Mouse (Mus musculus) monocyte, adult 5-6 weeks (primary cell): Measurements from ENCODE around the gene Brpf1. TPM values are rescaled to one million over a fixed set of nuclear protein-coding genes. Genes with fewer than 3 reads are reported as not detected.

ENCODE experiments used
- ATAC-seq: fragments of 153-309, 156-312 bp; replicated peaks from 2 replicates; pipeline ENCODE4 v1.8.0; 2017; ENCODE audit warnings: mild to moderate bottlenecking; ENCODE audit not compliant: low TSS enrichment, insufficient number of reproducible peaks, severe bottlenecking, poor library complexity, low FRiP score
- total RNA-seq: library from RNA; stranded (forward); fragments of 200-1000, 200-491, 200-594 nt; gene quantifications from 3 replicates; pipeline ENCODE4 v1.2.3, GENCODE M21; 2017

Gene Brpf1
- 77.8 to 91.4 TPM (median 83.9 TPM) in 3 replicates for total RNA-seq

DNA sequence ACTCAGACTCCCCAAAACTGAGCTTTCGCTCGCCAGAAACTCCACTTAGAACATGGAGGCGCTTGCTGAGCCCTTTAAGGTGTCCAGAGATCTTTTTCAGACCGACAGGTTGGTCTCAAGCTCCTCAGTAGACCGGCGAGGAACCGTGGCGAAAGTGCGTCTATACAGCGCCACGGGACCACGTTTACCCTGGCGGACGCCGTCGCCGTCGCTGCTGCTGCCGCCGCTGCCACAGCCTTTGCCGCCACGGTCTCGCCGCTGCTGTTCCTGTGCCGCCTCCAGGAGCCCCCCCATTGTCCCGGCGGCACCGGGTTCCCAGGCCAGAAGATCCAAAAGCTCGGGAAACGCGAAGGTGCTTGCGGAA lies at the start of gene Brpf1:
TSS of gene Brpf1 (plus strand) at position 152 of the 364 bp plus-strand sequence.
- peak; percentile 5; the same call in 1 of the 2 replicates for ATAC-seq

- ATAC-seq, result no peak
These were observed 45.6 kb upstream of the Brpf1 start for GRCm38 (mm10) chr6:113261174-113261858.

DNA sequence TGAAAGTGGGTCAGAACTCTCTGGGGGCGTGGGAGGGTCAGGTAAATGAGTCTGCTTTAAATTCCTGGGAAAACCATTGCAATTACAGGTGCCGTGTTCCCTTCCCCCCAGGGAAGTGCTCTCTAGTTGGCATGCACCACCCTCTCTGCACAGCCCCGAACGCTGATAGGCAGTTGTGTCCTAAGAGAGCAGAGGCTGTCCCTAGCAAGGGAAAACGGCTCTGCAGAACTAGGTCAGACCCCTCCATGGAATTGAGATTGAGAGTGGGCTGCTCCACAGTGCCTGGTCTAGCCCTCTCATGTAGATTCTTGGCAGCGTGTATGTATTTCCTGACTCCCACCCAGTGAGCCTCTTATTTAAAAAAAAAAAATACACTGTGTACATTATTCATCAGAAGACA lies 43.4 kb upstream of the Brpf1 start:
- ATAC-seq, result no peak

- ATAC-seq, result no peak
These were observed 42.5 kb upstream of the Brpf1 start for GRCm38 (mm10) chr6:113264429-113264828.

- no peak for ATAC-seq
These were observed 39.8 kb upstream of the Brpf1 start for GRCm38 (mm10) chr6:113266996-113267655.

GRCm38 (mm10) chr6:113267988-113268387 lies 38.9 kb upstream of the Brpf1 start:
- no peak for ATAC-seq

DNA sequence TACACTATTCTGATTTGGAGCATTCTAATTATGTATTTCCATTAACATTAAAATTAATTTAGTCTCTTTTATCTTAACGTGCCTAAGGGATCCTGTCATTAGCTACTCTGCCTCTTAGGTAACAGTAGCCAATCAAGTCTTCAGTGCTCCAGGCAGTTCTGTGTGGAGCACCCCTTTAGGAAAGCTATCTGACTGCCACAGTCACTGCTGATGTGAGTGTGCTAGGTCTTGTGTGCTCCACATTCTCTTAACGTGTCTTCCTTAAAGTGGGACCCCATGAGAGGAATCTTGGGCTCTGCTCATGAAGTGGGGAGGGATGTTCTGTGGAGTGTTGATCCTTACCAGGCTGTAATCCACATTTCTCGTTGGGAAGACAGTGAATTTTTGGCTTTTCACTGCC lies 34.6 kb upstream of the Brpf1 start:
- no peak for ATAC-seq

DNA sequence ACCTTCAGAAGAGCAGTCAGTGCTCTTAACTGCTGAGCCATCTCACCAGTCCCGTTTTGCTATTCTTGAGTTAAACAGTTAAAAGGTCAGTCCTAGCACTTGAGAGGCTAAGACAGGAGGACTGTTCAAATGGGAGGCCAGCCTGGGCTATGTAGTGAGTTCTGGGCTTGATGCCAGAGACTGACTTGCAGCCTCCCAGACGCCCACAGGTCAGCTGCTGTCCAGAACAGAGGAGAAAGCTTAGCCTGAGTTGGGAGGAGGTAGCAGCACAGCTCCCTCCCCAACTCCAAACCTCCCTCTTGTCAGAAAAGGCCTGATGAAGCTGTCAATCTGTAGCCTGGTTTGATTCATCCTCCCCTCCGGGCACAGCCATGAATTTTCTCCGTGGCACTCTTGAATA lies 30.1 kb upstream of the Brpf1 start:
- ATAC-seq, result no peak

GRCm38 (mm10) chr6:113281676-113282075 lies 25.3 kb upstream of the Brpf1 start:
- ATAC-seq, result no peak

GRCm38 (mm10) chr6:113282101-113282802 lies 24.7 kb upstream of the Brpf1 start, which contains the start of gene Cpne9:
TSS of gene Cpne9 (plus strand) at chr6:113282307.
- ATAC-seq, result no peak

- ATAC-seq, result no peak
These were observed 24.0 kb upstream of the Brpf1 start for GRCm38 (mm10) chr6:113282969-113283368.

DNA sequence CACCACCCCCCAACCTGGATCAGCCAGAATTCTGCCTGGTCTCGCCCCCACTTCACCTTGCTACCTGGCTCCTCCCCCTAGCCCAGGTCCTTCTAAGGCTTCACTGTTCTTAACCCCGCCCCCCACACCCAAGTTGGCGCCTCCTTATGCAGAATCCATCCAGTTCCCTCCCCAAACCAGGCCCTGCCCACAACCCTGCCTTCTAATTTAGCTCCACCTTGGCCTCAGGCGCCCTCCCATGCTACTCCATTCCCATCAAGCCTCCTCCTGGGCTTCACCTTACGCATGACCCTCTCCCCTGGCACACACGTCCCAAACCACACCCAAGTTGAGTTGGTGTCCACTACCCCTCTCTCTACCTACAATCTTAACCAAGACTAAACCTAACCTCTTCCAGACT lies 23.4 kb upstream of the Brpf1 start:
- no peak for ATAC-seq

- peak; percentile 74 for ATAC-seq
These were observed 22.0 kb upstream of the Brpf1 start for GRCm38 (mm10) chr6:113284931-113285330.

- no peak for ATAC-seq
These were observed 20.6 kb upstream of the Brpf1 start for GRCm38 (mm10) chr6:113286316-113286715.

DNA sequence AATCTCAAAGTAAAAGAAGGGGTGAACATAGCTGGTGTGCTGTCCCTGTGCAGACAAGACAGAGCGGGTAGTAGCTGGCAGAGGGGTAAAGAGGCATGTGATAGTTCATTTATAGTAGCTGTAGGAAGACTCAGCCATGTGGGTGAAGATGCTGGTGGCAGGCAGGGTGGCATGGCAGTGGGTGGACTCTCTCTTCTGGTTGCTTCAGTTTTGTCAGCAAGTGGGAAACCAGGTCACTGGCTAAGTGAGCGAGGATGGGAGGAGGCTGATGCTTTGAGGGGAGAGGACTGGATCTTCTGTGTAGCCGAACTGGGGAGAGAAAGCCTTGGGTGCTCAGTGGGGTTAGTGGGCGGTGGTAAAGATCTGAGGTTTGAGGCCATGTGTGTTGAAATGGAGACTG lies 19.7 kb upstream of the Brpf1 start:
- ATAC-seq, result no peak

- no peak for ATAC-seq
These were observed 17.6 kb upstream of the Brpf1 start for GRCm38 (mm10) chr6:113289346-113289745.

DNA sequence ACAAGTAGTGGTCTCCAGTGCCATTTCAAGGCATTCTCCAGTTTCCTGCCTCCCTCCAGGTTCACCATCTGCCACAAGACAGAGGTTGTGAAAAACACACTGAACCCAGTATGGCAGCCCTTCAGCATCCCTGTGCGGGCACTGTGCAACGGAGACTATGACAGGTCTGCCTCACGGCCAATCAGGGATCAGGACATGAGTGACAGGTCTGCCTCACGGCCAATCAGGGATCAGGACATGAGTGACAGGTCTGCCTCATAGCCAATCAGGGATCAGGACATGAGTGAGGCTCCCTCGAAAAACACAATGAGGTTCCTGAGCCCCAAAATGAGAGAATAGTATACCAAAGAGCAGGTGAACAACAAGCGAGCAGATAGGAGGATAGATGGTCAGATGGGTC lies 16.6 kb upstream of the Brpf1 start:
- no peak for ATAC-seq

DNA sequence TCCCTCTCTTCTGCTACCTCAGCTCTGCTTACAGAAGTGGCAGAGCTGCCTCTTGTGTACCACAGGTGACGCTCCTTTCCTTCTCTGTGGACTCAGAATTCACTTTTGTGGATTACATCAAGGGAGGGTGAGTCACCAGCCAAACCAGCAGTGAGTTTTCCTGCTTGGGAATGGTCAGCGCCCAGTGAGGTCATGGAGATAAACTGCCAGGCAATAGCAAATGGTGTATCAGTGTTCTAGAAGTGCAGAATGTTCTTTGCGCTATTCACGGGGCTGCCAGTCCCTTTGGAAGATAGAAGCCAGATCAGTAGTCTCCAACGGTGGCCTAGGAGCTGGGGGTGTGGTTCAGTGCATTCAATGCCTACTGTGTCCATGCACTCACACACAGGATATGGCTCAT lies 14.0 kb upstream of the Brpf1 start:
- no peak for ATAC-seq

- ATAC-seq, result no peak
These were observed 10.9 kb upstream of the Brpf1 start for GRCm38 (mm10) chr6:113296046-113296445.

- ATAC-seq, result no peak
These were observed 10.3 kb upstream of the Brpf1 start for GRCm38 (mm10) chr6:113296639-113297038.
